Mouse (Mus musculus): ENCODE results near the gene Cntnap2.

- TF ChIP-seq CTCF (IDR thresholded peaks at IDR 0.05; ENCODE audit: low read depth, low read length) (no peak), POLR2A (IDR thresholded peaks at IDR 0.05; ENCODE audit: borderline replicate concordance, low read depth, low read length) (no peak)
Measured at GRCm38 (mm10) chr6:46240349-46240748, 1181.2 kb downstream of the Cntnap2 start.
